Mouse (Mus musculus) E14TG2a.4 (cell line): Measurements from ENCODE around the gene Lgmn.

Experiments
- CTCF ChIP-seq: conservative IDR thresholded peaks from 2 replicates; pipeline ENCODE4 v1.5.1; 2014; ENCODE audit warnings: low read length
- NANOG ChIP-seq: IDR thresholded peaks from 2 replicates; pipeline ENCODE4 v1.6.1; 2014; ENCODE audit warnings: borderline replicate concordance, low read length, mixed read lengths

- TF ChIP-seq CTCF (no peak), NANOG (no peak)
Measured at GRCm38 (mm10) chr12:102417701-102418100, 21.9 kb downstream of the Lgmn start.
